Mouse (Mus musculus) liver, adult 2 months (tissue): Measurements from ENCODE around the gene Caskin1. TPM values are rescaled to one million over a fixed set of nuclear protein-coding genes. Genes with fewer than 3 reads are reported as not detected.

ENCODE experiments used
- DNase-seq: peaks from one replicate; pipeline ENCODE4 v3.0.0-alpha.2; 2011; ENCODE audit warnings: low read depth, low spot score; ENCODE audit errors: extremely low read depth
- H3K27ac ChIP-seq: fragments of 200-500 bp; replicated peaks from 2 replicates; pipeline ENCODE4 v1.5.1; 2012; ENCODE audit warnings: low read depth, mild to moderate bottlenecking, control low read depth, inconsistent platforms, low read length; ENCODE audit not compliant: insufficient read depth
- H3K27me3 ChIP-seq: fragments of 200-500 bp; 2 replicates; pipeline ENCODE4 v1.6.1; 2012; ENCODE audit warnings: mild to moderate bottlenecking, moderate library complexity, low read length, inconsistent platforms; ENCODE audit not compliant: control insufficient read depth, insufficient read depth
- H3K36me3 ChIP-seq: fragments of 200-500 bp; 2 replicates; pipeline ENCODE4 v1.6.1; 2012; ENCODE audit warnings: low read length, inconsistent platforms; ENCODE audit not compliant: control insufficient read depth, insufficient read depth
- H3K4me1 ChIP-seq: fragments of 200-500 bp; 2 replicates; pipeline ENCODE4 v1.6.1; 2011; ENCODE audit warnings: low read length; ENCODE audit not compliant: control insufficient read depth, insufficient read depth
- H3K4me3 ChIP-seq: fragments of 200-500 bp; 2 replicates; pipeline ENCODE4 v1.5.1; 2011; ENCODE audit warnings: low read depth, mild to moderate bottlenecking, control low read depth, low read length, moderate library complexity; ENCODE audit not compliant: insufficient read depth
- H3K79me2 ChIP-seq: fragments of 200-500 bp; 2 replicates; pipeline ENCODE4 v1.6.1; 2012; ENCODE audit warnings: inconsistent platforms, mild to moderate bottlenecking, low read length, moderate library complexity; ENCODE audit not compliant: control insufficient read depth, insufficient read depth
- H3K9ac ChIP-seq: fragments of 200-500 bp; 2 replicates; pipeline ENCODE4 v1.6.1; 2012; ENCODE audit warnings: low read depth, mild to moderate bottlenecking, control low read depth, inconsistent platforms, low read length
- CTCF ChIP-seq: fragments of 200-500 bp; IDR thresholded peaks from 2 replicates; pipeline ENCODE4 v1.5.1; 2011; ENCODE audit warnings: low read depth, low read length, control low read depth
- POLR2A ChIP-seq: fragments of 200-500 bp; IDR thresholded peaks from 2 replicates; pipeline ENCODE4 v1.6.1; 2011; ENCODE audit warnings: low read length, control low read depth; ENCODE audit not compliant: insufficient read depth; ENCODE audit errors: extremely low read depth
- WGBS: fragments of 180-500 bp; shearing (Covaris S2); methylation state at CpG from one replicate; pipeline ENCODE4 v1.1.7; 2018; 5-methylcytosine and 5-hydroxymethylcytosine counted together
- polyA plus RNA-seq: library from polyadenylated mRNA; depleted of rRNA; stranded (reverse); fragments of >200 nt; gene quantifications from 2 replicates; pipeline ENCODE4 v1.2.3, GENCODE M21; 2012
- total RNA-seq: library from RNA; depleted of rRNA; stranded (reverse); fragments of >200 nt; gene quantifications from 2 replicates; pipeline ENCODE4 v1.2.3, GENCODE M21; 2014

Caskin1 gene
- total and polyA plus RNA-seq, 2 experiments: 0.18 TPM

- H3K4me1 ChIP-seq: no peaks in the 10 kb centered on the region
- H3K27me3 ChIP-seq: peaks cover 13% of the 10 kb centered on the region
- H3K36me3 ChIP-seq: no peaks in the 10 kb centered on the region
- H3K79me2 ChIP-seq: no peaks in the 10 kb centered on the region
- no peak overlapping the region for H3K27ac ChIP-seq
- TF ChIP-seq CTCF: no peak
- TF ChIP-seq POLR2A: no peak
- peak overlapping the region; percentile 75 for H3K9ac ChIP-seq
- DNase-seq: no peak
- 2% methylated on average over 79 of the region's 81 CpGs for WGBS
- H3K4me3 ChIP-seq: peak overlapping the region; percentile 71
These were observed 362 bp downstream of the Caskin1 start for GRCm38 (mm10) chr17:24488662-24489264.

GRCm38 (mm10) chr17:24489265-24490030 lies 1.0 kb downstream of the Caskin1 start:
- Histone ChIP-seq H3K27ac (no peak overlapping the region), H3K79me2 (no peaks in the 10 kb centered on the region), H3K4me1 (no peaks in the 10 kb centered on the region), H3K36me3 (no peaks in the 10 kb centered on the region), H3K4me3 (peak overlapping the region; percentile 71; the same call in 1 of the 2 replicates), H3K9ac (peak overlapping the region; percentile 75), H3K27me3 (peaks cover 13% of the 10 kb centered on the region)
- WGBS: 42% methylated on average over 19 of the region's 19 CpGs
- DNase-seq: no peak
- no peak for TF ChIP-seq POLR2A
- no peak for TF ChIP-seq CTCF

- Histone ChIP-seq H3K79me2 (no peaks in the 10 kb centered on the region), H3K27me3 (peaks cover 13% of the 10 kb centered on the region), H3K9ac (no peak overlapping the region), H3K4me3 (no peak overlapping the region), H3K27ac (no peak overlapping the region), H3K4me1 (no peaks in the 10 kb centered on the region), H3K36me3 (no peaks in the 10 kb centered on the region)
- no peak for DNase-seq
- 99% methylated on average over 4 of the region's 4 CpGs for WGBS
- TF ChIP-seq CTCF: no peak
- TF ChIP-seq POLR2A: no peak
These were observed 2.0 kb downstream of the Caskin1 start for GRCm38 (mm10) chr17:24490399-24490798.

- no peak for TF ChIP-seq POLR2A
- peak; percentile 33; the same call in 1 of the 2 replicates for TF ChIP-seq CTCF
- Histone ChIP-seq H3K27me3 (no peaks in the 10 kb centered on the region), H3K4me3 (no peak overlapping the region), H3K79me2 (no peaks in the 10 kb centered on the region), H3K36me3 (no peaks in the 10 kb centered on the region), H3K4me1 (no peaks in the 10 kb centered on the region), H3K9ac (no peak overlapping the region), H3K27ac (no peak overlapping the region)
- WGBS: 63% methylated on average over 2 of the region's 2 CpGs
- DNase-seq: no peak
These were observed 6.4 kb downstream of the Caskin1 start for GRCm38 (mm10) chr17:24494627-24495335.

- Histone ChIP-seq H3K79me2 (no peaks in the 10 kb centered on the region), H3K9ac (no peak overlapping the region), H3K27ac (no peak overlapping the region), H3K4me3 (no peak overlapping the region), H3K4me1 (no peaks in the 10 kb centered on the region), H3K36me3 (no peaks in the 10 kb centered on the region), H3K27me3 (no peaks in the 10 kb centered on the region)
- no peak for TF ChIP-seq POLR2A
- no peak for TF ChIP-seq CTCF
- WGBS: 80% methylated on average over 3 of the region's 3 CpGs
- no peak for DNase-seq
These were observed 7.0 kb downstream of the Caskin1 start for GRCm38 (mm10) chr17:24495443-24495842.
